Mouse (Mus musculus): ENCODE data around the gene Trim67. TPM values are rescaled to one million over a fixed set of nuclear protein-coding genes. Genes with fewer than 3 reads are reported as not detected.

Gene Trim67
- polyA plus RNA-seq (2014; fragmentation: Illumina TruSeq; extraction: RNeasy Lipid Tissue Mini Kit (QIAGEN cat#74804); ENCODE audit: low read depth, low replicate concordance): 4.1 TPM

DNA sequence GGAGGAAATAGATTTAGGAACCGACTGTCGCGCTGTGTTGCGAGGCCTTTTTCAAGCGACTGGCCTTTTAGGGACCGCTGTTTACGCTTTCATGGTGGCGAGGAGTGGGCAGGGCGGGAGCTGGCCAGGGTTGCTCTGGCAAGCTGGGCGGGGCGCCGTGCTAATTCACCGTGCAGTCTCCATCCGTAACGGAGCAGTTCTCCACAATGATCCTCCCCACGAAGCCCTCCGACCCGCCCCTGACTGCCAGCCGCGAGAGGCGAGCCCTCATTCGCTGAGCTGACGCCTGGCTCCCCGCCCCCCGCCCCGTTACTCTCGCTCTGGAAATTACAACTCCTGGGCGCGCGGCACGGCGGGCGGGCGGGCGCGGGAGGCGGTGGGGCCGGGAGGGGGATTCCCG is at the start of gene Trim67:
Gene Trim67 (plus strand): TSS at position 385 of the 400 bp plus-strand sequence.

DNA sequence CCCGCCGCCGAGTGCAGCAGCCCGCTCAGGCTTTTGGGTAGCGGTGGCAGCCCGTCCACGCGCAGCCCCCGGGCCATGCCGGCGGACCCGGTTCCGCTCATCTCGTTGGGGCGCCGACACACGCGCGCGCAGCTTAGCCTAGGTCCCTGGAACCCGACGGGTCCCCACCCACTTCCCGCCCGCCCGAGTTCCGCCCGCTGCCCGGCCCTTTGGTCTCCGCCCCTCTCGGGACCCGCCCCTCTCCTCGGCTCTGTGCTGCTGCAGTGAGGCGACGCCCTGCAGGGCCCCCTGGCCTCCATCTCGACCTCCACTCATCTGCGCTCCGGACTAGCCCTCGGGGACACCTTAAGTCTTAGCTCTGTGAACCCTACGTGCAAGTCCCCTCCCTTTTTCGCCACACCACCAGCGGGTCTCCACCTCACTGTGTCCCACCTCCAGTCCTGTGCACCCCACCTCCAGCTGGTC is 41.2 kb upstream of the Trim67 start, which contains the start of gene Fam89a:
Gene Fam89a (minus strand): TSS at position 124 of the 465 bp plus-strand sequence.

DNA sequence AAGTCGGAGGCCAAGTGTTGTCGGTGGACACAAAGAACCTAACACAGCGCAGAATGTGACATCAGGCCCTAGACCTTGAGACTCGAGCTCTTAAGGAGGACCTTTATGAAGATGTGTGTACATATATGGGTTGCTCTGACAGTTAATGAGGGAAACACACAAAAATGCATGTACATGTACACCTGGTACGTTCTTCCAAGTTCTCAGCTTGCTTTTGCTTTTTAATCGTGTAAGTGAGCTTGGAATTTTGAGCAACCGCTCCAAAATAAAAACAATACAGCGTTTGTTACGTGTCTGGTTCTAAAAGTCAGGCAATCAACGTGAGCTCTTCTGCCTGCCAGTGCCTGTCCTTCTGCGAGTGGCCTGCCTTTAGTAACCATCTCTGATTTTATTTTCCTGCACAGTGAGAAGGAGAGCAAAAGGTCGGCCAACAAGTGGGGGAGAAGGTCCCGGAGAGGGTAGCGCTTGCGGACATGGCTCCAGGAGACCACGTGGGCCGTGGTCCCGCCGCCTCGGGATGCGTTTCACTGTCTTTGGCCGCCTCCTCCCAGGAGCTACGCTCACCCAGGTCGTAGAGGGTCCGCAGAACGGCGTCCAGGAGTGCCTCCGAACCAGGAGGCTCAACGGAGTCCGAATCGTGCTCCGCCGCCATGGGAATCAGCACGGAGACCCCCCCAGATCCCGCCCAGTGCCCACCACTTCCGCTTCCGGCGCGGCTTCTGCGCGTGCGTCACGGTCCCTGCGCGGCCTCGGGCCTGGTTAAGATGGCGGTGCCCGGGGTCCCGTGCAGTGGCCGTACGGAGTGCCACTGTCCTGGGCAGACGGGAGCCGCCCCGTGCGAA is 69.7 kb downstream of the Trim67 start, which contains the start of the genes Gnpat and 2810004N23Rik:
Gene Gnpat (plus strand): TSS at position 713 of the 842 bp plus-strand sequence.
Gene 2810004N23Rik (minus strand): TSS at position 800 of the 842 bp plus-strand sequence.

Other genes with a start within 250 kb of the Trim67 start
- gene Agt, start 223.4 kb upstream of the Trim67 start, polyA plus RNA-seq (2014; fragmentation: Illumina TruSeq; extraction: RNeasy Lipid Tissue Mini Kit (QIAGEN cat#74804); ENCODE audit: low read depth, low replicate concordance): 221 TPM
- gene Capn9, start 217.0 kb upstream of the Trim67 start, polyA plus RNA-seq (2014; fragmentation: Illumina TruSeq; extraction: RNeasy Lipid Tissue Mini Kit (QIAGEN cat#74804); ENCODE audit: low read depth, low replicate concordance): not detected
- gene 2310022B05Rik, start 129.7 kb upstream of the Trim67 start, polyA plus RNA-seq (2014; fragmentation: Illumina TruSeq; extraction: RNeasy Lipid Tissue Mini Kit (QIAGEN cat#74804); ENCODE audit: low read depth, low replicate concordance): 24.7 TPM
- gene Ttc13, start 71.1 kb upstream of the Trim67 start, polyA plus RNA-seq (2014; fragmentation: Illumina TruSeq; extraction: RNeasy Lipid Tissue Mini Kit (QIAGEN cat#74804); ENCODE audit: low read depth, low replicate concordance): 38.5 TPM
- 9.9 TPM for gene Arv1, start 71.0 kb upstream of the Trim67 start, polyA plus RNA-seq (2014; fragmentation: Illumina TruSeq; extraction: RNeasy Lipid Tissue Mini Kit (QIAGEN cat#74804); ENCODE audit: low read depth, low replicate concordance)
- gene Fam89a, start 41.3 kb upstream of the Trim67 start, polyA plus RNA-seq (2014; fragmentation: Illumina TruSeq; extraction: RNeasy Lipid Tissue Mini Kit (QIAGEN cat#74804); ENCODE audit: low read depth, low replicate concordance): 4.6 TPM
- 125 TPM for gene Gnpat, start 69.9 kb downstream of the Trim67 start, polyA plus RNA-seq (2014; fragmentation: Illumina TruSeq; extraction: RNeasy Lipid Tissue Mini Kit (QIAGEN cat#74804); ENCODE audit: low read depth, low replicate concordance)
- gene 2810004N23Rik, start 70.0 kb downstream of the Trim67 start, polyA plus RNA-seq (2014; fragmentation: Illumina TruSeq; extraction: RNeasy Lipid Tissue Mini Kit (QIAGEN cat#74804); ENCODE audit: low read depth, low replicate concordance): 19.3 TPM
- gene Exoc8, start 104.6 kb downstream of the Trim67 start, polyA plus RNA-seq (2014; fragmentation: Illumina TruSeq; extraction: RNeasy Lipid Tissue Mini Kit (QIAGEN cat#74804); ENCODE audit: low read depth, low replicate concordance): 6.7 TPM
- 15.6 TPM for gene Sprtn, start 104.8 kb downstream of the Trim67 start, polyA plus RNA-seq (2014; fragmentation: Illumina TruSeq; extraction: RNeasy Lipid Tissue Mini Kit (QIAGEN cat#74804); ENCODE audit: low read depth, low replicate concordance)
- 30.1 TPM for gene Egln1, start 156.2 kb downstream of the Trim67 start, polyA plus RNA-seq (2014; fragmentation: Illumina TruSeq; extraction: RNeasy Lipid Tissue Mini Kit (QIAGEN cat#74804); ENCODE audit: low read depth, low replicate concordance)
- gene Tsnax, start 219.9 kb downstream of the Trim67 start, polyA plus RNA-seq (2014; fragmentation: Illumina TruSeq; extraction: RNeasy Lipid Tissue Mini Kit (QIAGEN cat#74804); ENCODE audit: low read depth, low replicate concordance): 63.0 TPM

Measured in adipose tissue, adult 10 weeks (tissue).